Mouse (Mus musculus) MEL (cell line): Measurements from ENCODE around the gene Peg10. TPM values are rescaled to one million over a fixed set of nuclear protein-coding genes. Genes with fewer than 3 reads are reported as not detected.

ENCODE experiments used
- DNase-seq: peaks from one replicate; pipeline ENCODE4 v3.0.0; 2011; ENCODE audit warnings: low read depth, low spot score
- H3K27ac ChIP-seq: 2 replicates; pipeline ENCODE4 v1.5.1; 2012; ENCODE audit warnings: low read depth, mild to moderate bottlenecking, control low read depth, low read length, moderate library complexity; ENCODE audit not compliant: control insufficient read depth
- H3K27me3 ChIP-seq, 2 experiments: fragments of 150-350 bp in 1 of 2; sonication (generic) in 1 of 2; 2 replicates each; pipeline ENCODE4 v1.6.1; 2012; ENCODE audit warnings: low read length in 2 of 2, mild to moderate bottlenecking in 2 of 2, improper control_type of control experiment in 1 of 2, moderate library complexity in 1 of 2; ENCODE audit not compliant: insufficient read depth in 2 of 2, control insufficient read depth in 1 of 2
- H3K36me3 ChIP-seq, 2 experiments: 2 replicates each; pipeline ENCODE4 v1.6.1; 2012 to 2014; ENCODE audit warnings: low read length in 2 of 2, improper control_type of control experiment in 1 of 2, inconsistent platforms in 1 of 2, mild to moderate bottlenecking in 1 of 2; ENCODE audit not compliant: insufficient read depth in 2 of 2, control insufficient read depth in 1 of 2
- H3K4me1 ChIP-seq, 2 experiments: fragments of 150-350 bp in 1 of 2; sonication (generic) in 1 of 2; 2 replicates each; pipeline ENCODE4 v1.6.1; 2012; ENCODE audit warnings: low read length in 2 of 2, improper control_type of control experiment in 1 of 2, mild to moderate bottlenecking in 1 of 2; ENCODE audit not compliant: insufficient read depth in 2 of 2, control insufficient read depth in 1 of 2
- H3K4me3 ChIP-seq, 2 experiments: fragments of 150-350 bp in 1 of 2; sonication (generic) in 1 of 2; 2 replicates each; pipeline ENCODE4 v1.5.1; 2012; ENCODE audit warnings: low read depth in 2 of 2, low read length in 2 of 2, mild to moderate bottlenecking in 2 of 2, moderate library complexity in 2 of 2, control low read depth in 1 of 2, improper control_type of control experiment in 1 of 2; ENCODE audit not compliant: control insufficient read depth in 1 of 2, insufficient read depth in 1 of 2
- H3K79me2 ChIP-seq: 2 replicates; pipeline ENCODE4 v1.6.1; 2012; ENCODE audit warnings: mild to moderate bottlenecking, low read length, moderate library complexity; ENCODE audit not compliant: control insufficient read depth, poor library complexity, insufficient read depth
- H3K9ac ChIP-seq: 2 replicates; pipeline ENCODE4 v1.6.1; 2012; ENCODE audit warnings: low read depth, mild to moderate bottlenecking, control low read depth, low read length, moderate library complexity; ENCODE audit not compliant: control insufficient read depth, poor library complexity, severe bottlenecking
- H3K9me3 ChIP-seq: fragments of 150-350 bp; sonication (generic); replicated peaks from 2 replicates; pipeline ENCODE4 v1.6.1; 2012; ENCODE audit warnings: mild to moderate bottlenecking, low read length, improper control_type of control experiment, moderate library complexity; ENCODE audit not compliant: insufficient read depth
- BHLHE40 ChIP-seq: IDR thresholded peaks from 2 replicates; pipeline ENCODE4 v1.6.1; 2012; ENCODE audit warnings: low read depth, mild to moderate bottlenecking, inconsistent platforms, low read length, improper control_type of control experiment, borderline replicate concordance
- E2F4 ChIP-seq: IDR thresholded peaks from 2 replicates; pipeline ENCODE4 v1.6.1; 2011; ENCODE audit warnings: low read depth, low read length, improper control_type of control experiment, borderline replicate concordance
- GABPA ChIP-seq: IDR thresholded peaks from 2 replicates; pipeline ENCODE4 v1.6.1; 2012; ENCODE audit warnings: low read depth, mild to moderate bottlenecking, inconsistent platforms, low read length, improper control_type of control experiment, moderate library complexity
- GATA1 ChIP-seq: IDR thresholded peaks from 2 replicates; pipeline ENCODE4 v1.6.1; 2011; ENCODE audit warnings: low read depth, low read length, improper control_type of control experiment
- KAT2A ChIP-seq: conservative IDR thresholded peaks from 2 replicates; pipeline ENCODE4 v1.6.1; 2012; ENCODE audit warnings: low read depth, low read length, improper control_type of control experiment, inconsistent platforms
- MAZ ChIP-seq: IDR thresholded peaks from 2 replicates; pipeline ENCODE4 v1.6.1; 2012; ENCODE audit warnings: low read depth, mild to moderate bottlenecking, inconsistent platforms, low read length, improper control_type of control experiment
- MXI1 ChIP-seq: IDR thresholded peaks from 2 replicates; pipeline ENCODE4 v1.6.1; 2011; ENCODE audit warnings: mild to moderate bottlenecking, low read depth, low read length, improper control_type of control experiment
- MYC ChIP-seq: IDR thresholded peaks from 2 replicates; pipeline ENCODE4 v1.6.1; 2011; ENCODE audit warnings: low read depth, mild to moderate bottlenecking, low read length, improper control_type of control experiment, moderate library complexity
- NELFE ChIP-seq: IDR thresholded peaks from 2 replicates; pipeline ENCODE4 v1.6.1; 2011; ENCODE audit warnings: low read depth, low read length, improper control_type of control experiment
- POLR2AphosphoS2 ChIP-seq: IDR thresholded peaks from 2 replicates; pipeline ENCODE4 v1.6.1; 2011; ENCODE audit warnings: low read length, improper control_type of control experiment
- RAD21 ChIP-seq: IDR thresholded peaks from 2 replicates; pipeline ENCODE4 v1.6.1; 2011; ENCODE audit warnings: mild to moderate bottlenecking, low read depth, low read length, improper control_type of control experiment
- RCOR1 ChIP-seq: IDR thresholded peaks from 2 replicates; pipeline ENCODE4 v1.6.1; 2012; ENCODE audit warnings: low read depth, mild to moderate bottlenecking, inconsistent platforms, low read length, improper control_type of control experiment
- SMC3 ChIP-seq: IDR thresholded peaks from 2 replicates; pipeline ENCODE4 v1.6.1; 2011; ENCODE audit warnings: low read depth, low read length, improper control_type of control experiment
- TAL1 ChIP-seq: IDR thresholded peaks from 2 replicates; pipeline ENCODE4 v1.6.1; 2012; ENCODE audit warnings: mild to moderate bottlenecking, inconsistent platforms, low read length, moderate library complexity, mixed read lengths
- TCF12 ChIP-seq: IDR thresholded peaks from 2 replicates; pipeline ENCODE4 v1.6.1; 2014; ENCODE audit warnings: low read depth, mild to moderate bottlenecking, inconsistent platforms, low read length, improper control_type of control experiment, moderate library complexity
- UBTF ChIP-seq: IDR thresholded peaks from 2 replicates; pipeline ENCODE4 v1.6.1; 2012; ENCODE audit warnings: low read depth, mild to moderate bottlenecking, inconsistent platforms, low read length, improper control_type of control experiment, moderate library complexity, borderline replicate concordance; ENCODE audit not compliant: insufficient read depth
- USF2 ChIP-seq, 2 experiments: IDR thresholded peaks; 2 replicates each; pipeline ENCODE4 v1.6.1; 2011 to 2012; ENCODE audit warnings: improper control_type of control experiment in 2 of 2, low read length in 2 of 2, borderline replicate concordance in 1 of 2, inconsistent platforms in 1 of 2, low read depth in 1 of 2, mild to moderate bottlenecking in 1 of 2; ENCODE audit not compliant: insufficient read depth in 1 of 2
- ZC3H11A ChIP-seq: IDR thresholded peaks from 2 replicates; pipeline ENCODE4 v1.6.1; 2012; ENCODE audit warnings: low read depth, mild to moderate bottlenecking, inconsistent platforms, low read length, improper control_type of control experiment
- ZKSCAN1 ChIP-seq: IDR thresholded peaks from 2 replicates; pipeline ENCODE4 v1.6.1; 2012; ENCODE audit warnings: low read depth, mild to moderate bottlenecking, inconsistent platforms, low read length, improper control_type of control experiment, moderate library complexity
- ZMIZ1 ChIP-seq: IDR thresholded peaks from 2 replicates; pipeline ENCODE4 v1.6.1; 2012; ENCODE audit warnings: low read depth, mild to moderate bottlenecking, inconsistent platforms, low read length, improper control_type of control experiment, moderate library complexity
- ZNF384 ChIP-seq: IDR thresholded peaks from 2 replicates; pipeline ENCODE4 v1.6.1; 2012; ENCODE audit warnings: low read depth, mild to moderate bottlenecking, inconsistent platforms, low read length, improper control_type of control experiment
- polyA plus RNA-seq, 2 experiments: library from polyadenylated mRNA; stranded (reverse) in 1 of 2; unstranded in 1 of 2; fragments of >175 nt in 1 of 2; fragments of >200 nt in 1 of 2; gene quantifications; 2 replicates each; pipeline versions ENCODE4 v1.2.1 to v1.2.4; 2012; ENCODE audit warnings: low replicate concordance in 2 of 2, low read depth in 1 of 2; ENCODE audit not compliant: insufficient read length in 2 of 2, insufficient read depth in 1 of 2, missing spikeins in 1 of 2
- total RNA-seq: library from RNA; depleted of rRNA; stranded (reverse); fragments of 300-350 nt; gene quantifications from 2 replicates; pipeline ENCODE4 v1.2.3, GENCODE M21; 2012

Peg10 gene
- total and polyA plus RNA-seq, 3 experiments, result not detected

DNA sequence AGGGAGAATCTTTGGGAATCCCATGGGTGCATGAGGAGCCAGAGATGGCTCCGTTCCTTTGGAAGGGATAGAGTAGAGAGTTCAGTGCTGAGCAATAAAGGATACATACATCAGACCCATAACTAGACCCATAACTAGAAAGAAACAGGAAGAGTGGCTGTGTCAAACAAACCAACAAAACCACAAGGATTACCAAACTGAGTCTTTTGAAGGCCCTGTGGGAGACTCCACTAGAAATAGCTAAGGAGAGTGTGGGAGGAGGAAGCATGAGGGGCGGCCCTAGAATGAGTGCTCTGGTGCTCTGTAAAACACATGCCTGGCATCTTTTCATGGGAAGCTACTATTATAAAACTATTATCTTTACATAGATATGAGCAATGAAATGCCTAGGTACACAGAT lies 18.8 kb upstream of the Peg10 start:
- H3K4me1 ChIP-seq, result no peaks in the 10 kb centered on the region
- H3K27ac ChIP-seq, result no peak overlapping the region
- no peaks in the 10 kb centered on the region for H3K9me3 ChIP-seq
- no peaks in the 10 kb centered on the region for H3K79me2 ChIP-seq
- no peaks in the 10 kb centered on the region for H3K36me3 ChIP-seq
- DNase-seq, result no peak
- TF ChIP-seq BHLHE40 (no peak), TCF12 (no peak), MYC (no peak), ZC3H11A (no peak), GABPA (no peak), NELFE (no peak), RAD21 (no peak)
- no peak overlapping the region for H3K9ac ChIP-seq
- H3K4me3 ChIP-seq, result no peak overlapping the region
- peaks cover 0 to 2% of the 10 kb centered on the region in 2 experiments; a peak in 2 of 4 replicates for H3K27me3 ChIP-seq

DNA sequence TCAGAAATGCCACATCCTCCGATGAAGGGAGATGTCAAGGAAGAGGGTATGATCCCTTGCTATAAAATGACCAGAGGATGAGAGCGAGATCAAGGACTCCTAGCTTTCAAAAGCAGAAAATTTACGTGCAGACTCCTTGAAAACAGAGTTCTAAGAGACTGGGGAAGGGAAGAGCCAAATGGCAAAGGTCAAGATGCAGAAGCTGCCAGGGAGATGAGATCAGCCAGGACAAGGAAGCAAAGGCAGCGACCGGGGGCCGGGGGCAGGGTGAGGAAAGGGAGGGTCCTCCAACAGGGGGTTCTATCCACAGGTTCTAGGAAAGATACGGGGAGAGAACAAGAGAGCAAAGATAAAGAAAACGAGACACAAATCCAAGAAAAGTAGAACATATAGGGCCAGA lies 15.4 kb upstream of the Peg10 start:
- Histone ChIP-seq H3K36me3 (no peaks in the 10 kb centered on the region), H3K27ac (no peak overlapping the region), H3K79me2 (no peaks in the 10 kb centered on the region), H3K9me3 (no peaks in the 10 kb centered on the region), H3K9ac (no peak overlapping the region), H3K27me3 (no peaks in the 10 kb centered on the region; a peak in 1 of 4 replicates), H3K4me1 (peaks cover 0 to 4% of the 10 kb centered on the region in 2 experiments; a peak in 1 of 4 replicates), H3K4me3 (no peak overlapping the region)
- no peak for DNase-seq
- TF ChIP-seq GATA1, result no peak
- no peak for TF ChIP-seq TCF12
- no peak for TF ChIP-seq RCOR1
- no peak for TF ChIP-seq KAT2A
- TF ChIP-seq SMC3, result no peak
- TF ChIP-seq MXI1, result no peak
- TF ChIP-seq E2F4, result no peak

DNA sequence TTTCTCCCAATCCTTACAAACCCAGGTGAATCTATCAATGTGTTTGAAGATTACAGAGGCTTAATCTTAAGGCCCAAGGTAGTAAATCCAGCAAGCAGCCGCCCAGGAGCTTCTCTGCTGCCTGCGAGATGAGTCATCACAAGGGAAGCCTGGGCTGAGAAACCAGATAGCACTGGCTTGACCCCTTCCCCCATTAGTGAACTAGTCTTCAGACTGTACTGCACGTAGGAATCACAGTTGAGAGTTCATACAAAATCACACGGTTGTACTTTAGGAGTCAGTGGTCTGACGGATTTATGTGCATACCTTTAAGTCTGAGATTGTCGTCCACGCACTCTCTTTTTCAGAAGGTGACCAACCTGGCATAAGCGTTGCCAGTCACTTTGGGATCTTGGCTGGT lies 13.9 kb upstream of the Peg10 start:
- H3K27ac ChIP-seq, result no peak overlapping the region
- H3K4me3 ChIP-seq, result no peak overlapping the region
- no peak overlapping the region for H3K9ac ChIP-seq
- DNase-seq, result peak; percentile 38
- H3K4me1 ChIP-seq, result peaks cover 0 to 4% of the 10 kb centered on the region in 2 experiments; a peak in 1 of 4 replicates
- H3K79me2 ChIP-seq, result no peaks in the 10 kb centered on the region
- TF ChIP-seq TAL1, result no peak
- TF ChIP-seq MAZ, result no peak
- TF ChIP-seq USF2 (IDR thresholded peaks at IDR 0.05; ENCODE audit: borderline replicate concordance in 1 of 2, insufficient read depth in 1 of 2, low read depth in 1 of 2, low read length in 2 of 2), result no peak
- no peak for TF ChIP-seq RCOR1
- TF ChIP-seq GABPA, result no peak
- no peak for TF ChIP-seq ZKSCAN1
- no peak for TF ChIP-seq E2F4
- no peak for TF ChIP-seq UBTF
- TF ChIP-seq KAT2A, result no peak
- TF ChIP-seq ZMIZ1, result no peak
- no peak for TF ChIP-seq ZNF384
- no peak for TF ChIP-seq POLR2AphosphoS2
- H3K36me3 ChIP-seq, result no peaks in the 10 kb centered on the region
- H3K9me3 ChIP-seq, result no peaks in the 10 kb centered on the region
- peaks cover 0 to 3% of the 10 kb centered on the region in 2 experiments; a peak in 2 of 4 replicates for H3K27me3 ChIP-seq
